Mouse (Mus musculus) hindlimb bud, embryonic 11.5 days (tissue): Measurements from ENCODE around the gene Nol8.
A peak's percentile ranks its signal among the peaks of the same experiment; 100 is the strongest.

Experiments used
- DNase-seq: peaks from one replicate; pipeline ENCODE4 v3.0.0-alpha.2; 2012; ENCODE audit warnings: low read depth, low spot score; ENCODE audit errors: extremely low spot score

Gene Nol8

GRCm38 (mm10) chr13:49652481-49653179, at the start of gene Nol8, which contains the start of gene Cenpp:
Gene Nol8 (plus strand): TSS chr13:49653078.
Gene Cenpp (minus strand): TSS chr13:49652785.
- DNase-seq, result peak; percentile 99

- DNase-seq, result no peak
These were observed 49.3 kb upstream of the Nol8 start for GRCm38 (mm10) chr13:49603603-49604002.

- no peak for DNase-seq
These were observed 45.2 kb upstream of the Nol8 start, which contains the start of gene Ogn for GRCm38 (mm10) chr13:49607714-49608113. Gene Ogn (plus strand): TSS chr13:49608046.

GRCm38 (mm10) chr13:49608589-49609322, 44.1 kb upstream of the Nol8 start:
- DNase-seq, result no peak

GRCm38 (mm10) chr13:49617021-49617420, 35.9 kb upstream of the Nol8 start:
- no peak for DNase-seq

GRCm38 (mm10) chr13:49618365-49618764, 34.5 kb upstream of the Nol8 start:
- no peak for DNase-seq

GRCm38 (mm10) chr13:49623216-49623615, 29.7 kb upstream of the Nol8 start:
- no peak for DNase-seq

- no peak for DNase-seq
These were observed 24.7 kb upstream of the Nol8 start for GRCm38 (mm10) chr13:49628167-49628566.

- DNase-seq, result no peak
These were observed 23.8 kb upstream of the Nol8 start for GRCm38 (mm10) chr13:49629076-49629475.

- DNase-seq, result no peak
These were observed 12.9 kb upstream of the Nol8 start for GRCm38 (mm10) chr13:49639965-49640364.

- DNase-seq, result no peak
These were observed 10.2 kb upstream of the Nol8 start for GRCm38 (mm10) chr13:49642650-49643049.

GRCm38 (mm10) chr13:49643669-49644362, 9.1 kb upstream of the Nol8 start:
- DNase-seq, result no peak

- DNase-seq, result no peak
These were observed 7.9 kb upstream of the Nol8 start for GRCm38 (mm10) chr13:49644731-49645529.

GRCm38 (mm10) chr13:49646019-49646418, 6.9 kb upstream of the Nol8 start:
- no peak for DNase-seq

GRCm38 (mm10) chr13:49651136-49651535, 1.7 kb upstream of the Nol8 start:
- no peak for DNase-seq

GRCm38 (mm10) chr13:49651781-49652351, 1.0 kb upstream of the Nol8 start:
- DNase-seq, result no peak

GRCm38 (mm10) chr13:49653180-49653541, 283 bp downstream of the Nol8 start:
- DNase-seq, result no peak

- no peak for DNase-seq
These were observed 24.9 kb downstream of the Nol8 start for GRCm38 (mm10) chr13:49677793-49678192.

- DNase-seq, result peak; percentile 97
These were observed 28.7 kb downstream of the Nol8 start, which contains the start of gene Iars for GRCm38 (mm10) chr13:49681351-49682232. Gene Iars (plus strand): TSS chr13:49682100.
